Mouse (Mus musculus) cerebellum, adult 2 months (tissue): ENCODE data around the gene Col13a1.

Source experiments
- CTCF ChIP-seq: fragments of 200-500 bp; IDR thresholded peaks from 2 replicates; pipeline ENCODE4 v1.5.1; 2011; ENCODE audit warnings: low read depth, mild to moderate bottlenecking, control low read depth, low read length, moderate library complexity, borderline replicate concordance; ENCODE audit not compliant: insufficient read depth
- POLR2A ChIP-seq: fragments of 200-500 bp; IDR thresholded peaks from 2 replicates; pipeline ENCODE4 v1.6.1; 2011; ENCODE audit warnings: low read length, control low read depth, borderline replicate concordance; ENCODE audit not compliant: insufficient read depth

DNA sequence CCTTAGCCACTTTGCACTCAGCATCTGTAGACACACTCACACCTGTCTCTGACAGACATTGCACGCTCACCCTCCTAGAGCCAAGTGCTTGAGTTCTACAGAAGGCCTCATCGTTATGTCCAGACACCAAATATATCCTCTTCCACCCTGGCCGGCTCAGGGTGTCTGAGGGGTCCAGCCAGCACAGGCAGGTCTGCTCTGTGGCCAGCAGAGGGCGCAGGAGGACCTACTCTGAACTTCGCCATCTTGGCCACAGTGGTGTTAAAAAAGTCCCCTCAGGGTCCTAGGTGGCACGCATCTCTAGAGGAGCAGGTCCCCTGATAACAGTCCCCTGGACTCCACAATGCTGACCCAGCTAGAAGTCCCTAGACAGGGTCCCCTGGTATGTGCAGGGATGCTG, 101.1 kb downstream of the Col13a1 start:
- TF ChIP-seq CTCF: peak; percentile 82
- TF ChIP-seq POLR2A: no peak
